Mouse (Mus musculus): ENCODE results near the gene Akap13.

DNA sequence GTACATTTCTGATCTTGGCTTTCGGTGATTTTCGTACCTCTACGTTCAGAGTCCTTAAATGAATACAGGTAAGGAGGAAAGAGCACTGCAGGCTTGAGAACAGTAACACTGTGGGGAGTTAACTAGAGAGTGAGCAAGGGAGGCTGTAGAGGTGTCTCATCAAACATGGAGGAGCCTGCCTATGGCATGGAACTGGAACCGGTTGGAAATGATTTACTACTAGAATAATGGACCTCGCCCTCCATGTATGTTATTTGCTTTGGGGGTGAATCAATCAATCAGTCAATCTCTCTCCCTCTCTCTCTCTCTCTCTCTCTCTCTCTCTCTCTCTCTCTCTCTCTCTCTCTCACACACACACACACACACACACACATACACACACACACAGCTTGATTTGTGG is 77.7 kb downstream of the Akap13 start:
- TF ChIP-seq POLR2A (IDR thresholded peaks at IDR 0.05; ENCODE audit: insufficient read depth, low read depth, low read length) (no peak), CTCF (IDR thresholded peaks at IDR 0.05) (no peak)

All from heart, adult 2 months (tissue).